Mouse (Mus musculus) small intestine, adult 2 months (tissue): ENCODE measurements around the gene Faah. TPM values are rescaled to one million over a fixed set of nuclear protein-coding genes. Genes with fewer than 3 reads are reported as not detected.

Source experiments
- H3K27ac ChIP-seq: fragments of 200-500 bp; 2 replicates; pipeline ENCODE4 v1.5.1; 2012; ENCODE audit warnings: low read depth, low read length, control low read depth, inconsistent platforms; ENCODE audit not compliant: insufficient read depth
- H3K27me3 ChIP-seq: fragments of 200-500 bp; 2 replicates; pipeline ENCODE4 v1.6.1; 2012; ENCODE audit warnings: mild to moderate bottlenecking, moderate library complexity, low read length, inconsistent platforms; ENCODE audit not compliant: control insufficient read depth, insufficient read depth
- H3K36me3 ChIP-seq: fragments of 200-500 bp; 2 replicates; pipeline ENCODE4 v1.6.1; 2012; ENCODE audit warnings: mild to moderate bottlenecking, low read length, control low read depth, inconsistent platforms; ENCODE audit not compliant: control insufficient read depth, insufficient read depth
- H3K4me1 ChIP-seq: fragments of 200-500 bp; 2 replicates; pipeline ENCODE4 v1.6.1; 2012; ENCODE audit warnings: low read length, inconsistent platforms, mixed read lengths; ENCODE audit not compliant: control insufficient read depth, insufficient read depth, insufficient read length
- H3K4me3 ChIP-seq: fragments of 200-500 bp; 2 replicates; pipeline ENCODE4 v1.5.1; 2012; ENCODE audit warnings: low read depth, mild to moderate bottlenecking, control low read depth, inconsistent platforms, low read length, moderate library complexity
- CTCF ChIP-seq: fragments of 200-500 bp; IDR thresholded peaks from 2 replicates; pipeline ENCODE4 v1.5.1; 2012; ENCODE audit warnings: low read depth, mild to moderate bottlenecking, control low read depth, inconsistent platforms, low read length, moderate library complexity, mixed read lengths; ENCODE audit not compliant: insufficient replicate concordance, insufficient read length; ENCODE audit errors: extremely low read depth
- POLR2A ChIP-seq: fragments of 200-500 bp; IDR thresholded peaks from 2 replicates; pipeline ENCODE4 v1.6.1; 2012; ENCODE audit warnings: low read depth, mild to moderate bottlenecking, control low read depth, inconsistent platforms, low read length, moderate library complexity
- WGBS: fragments of 180-500 bp; shearing (Covaris S2); methylation state at CpG from one replicate; pipeline ENCODE4 v1.1.7; 2018; 5-methylcytosine and 5-hydroxymethylcytosine counted together
- polyA plus RNA-seq: library from polyadenylated mRNA; depleted of rRNA; stranded (reverse); fragments of >200 nt; gene quantifications from 2 replicates; pipeline ENCODE4 v1.2.3, GENCODE M21; 2012; rRNA removed

The Faah gene
- polyA plus RNA-seq, 1 experiment, result 89.2 TPM

GRCm38 (mm10) chr4:115919911-115920310 is 97.8 kb downstream of the Faah start:
- Histone ChIP-seq H3K27me3 (peaks cover 12% of the 10 kb centered on the region), H3K36me3 (no peaks in the 10 kb centered on the region), H3K4me1 (no peaks in the 10 kb centered on the region), H3K27ac (no peak overlapping the region), H3K4me3 (no peak overlapping the region)
- WGBS, result 83% methylated on average over 16 of the region's 16 CpGs
- TF ChIP-seq POLR2A (no peak), CTCF (no peak)

Other genes starting within 250 kb of the Faah start
- gene Tex38, start 236.9 kb downstream of the Faah start, polyA plus RNA-seq, result not detected in 2 replicates
- gene Atpaf1, start 233.1 kb downstream of the Faah start, polyA plus RNA-seq, result 42.0 and 60.6 TPM in 2 replicates
- gene Mob3c, start 189.8 kb downstream of the Faah start, polyA plus RNA-seq, result 34.6 and 101 TPM in 2 replicates
- gene Mknk1, start 178.7 kb downstream of the Faah start, polyA plus RNA-seq, result 25.3 and 26.8 TPM in 2 replicates
- not detected in 2 replicates for gene Kncn, start 133.5 kb downstream of the Faah start, polyA plus RNA-seq
- not detected in 2 replicates for gene 6430628N08Rik, start 127.3 kb downstream of the Faah start, polyA plus RNA-seq
- gene Dmbx1, start 78.0 kb downstream of the Faah start, polyA plus RNA-seq, result not detected in 2 replicates
- 2.7 and 3.7 TPM in 2 replicates for gene Nsun4, start 36.0 kb upstream of the Faah start, polyA plus RNA-seq
- 45.6 and 60.5 TPM in 2 replicates for gene Uqcrh, start 57.1 kb upstream of the Faah start, polyA plus RNA-seq
- 43.2 and 64.7 TPM in 2 replicates for gene Lrrc41, start 57.3 kb upstream of the Faah start, polyA plus RNA-seq
- gene Rad54l, start 105.8 kb upstream of the Faah start, polyA plus RNA-seq, result 0.76 and 1.5 TPM in 2 replicates
- 8.3 and 10.5 TPM in 2 replicates for gene Pomgnt1, start 105.9 kb upstream of the Faah start, polyA plus RNA-seq
- gene Lurap1, start 133.4 kb upstream of the Faah start, polyA plus RNA-seq, result 0.85 and 1.4 TPM in 2 replicates
- gene Tspan1, start 149.7 kb upstream of the Faah start, polyA plus RNA-seq, result 30.5 and 34.8 TPM in 2 replicates
- gene 1700042G07Rik, start 155.4 kb upstream of the Faah start, polyA plus RNA-seq, result not detected in 2 replicates
- gene Gm49337, start 155.5 kb upstream of the Faah start, polyA plus RNA-seq, result not detected in 2 replicates
- 1.8 and 2.7 TPM in 2 replicates for gene Pik3r3, start 203.7 kb upstream of the Faah start, polyA plus RNA-seq